Mouse (Mus musculus): Measurements from ENCODE around the gene Prr23a2. TPM values are rescaled to one million over a fixed set of nuclear protein-coding genes. Genes with fewer than 3 reads are reported as not detected.
"Not testable (repeated sequence)": the region's sequence is repeated elsewhere in the genome, so short reads cannot be mapped to it uniquely, and the experiment has no call there.

The Prr23a2 gene
- polyA plus RNA-seq (2015; fragmentation: Nextera tagmentation; extraction: Ambion mirVana): not detected in 2 replicates

- Histone ChIP-seq H3K36me3 (no peaks in the 10 kb centered on the region), H3K4me2 (no peak within 1 kb of the TSS), H3K9ac (no peak within 1 kb of the TSS), H3K27ac (replicated peaks) (no peak within 1 kb of the TSS), H3K4me1 (replicated peaks) (no peaks in the 10 kb centered on the region), H3K4me3 (no peak within 1 kb of the TSS), H3K27me3 (no peaks in the 10 kb centered on the region), H3K9me3 (no peaks in the 10 kb centered on the region)
- ATAC-seq (ENCODE audit: low read depth): no peak
- 83% methylated on average over 18 of the region's 18 CpGs for WGBS
Measured at GRCm38 (mm10) chr9:98856210-98856609, at the start of gene Prr23a2. Gene Prr23a2 (plus strand): TSS chr9:98856494.

DNA sequence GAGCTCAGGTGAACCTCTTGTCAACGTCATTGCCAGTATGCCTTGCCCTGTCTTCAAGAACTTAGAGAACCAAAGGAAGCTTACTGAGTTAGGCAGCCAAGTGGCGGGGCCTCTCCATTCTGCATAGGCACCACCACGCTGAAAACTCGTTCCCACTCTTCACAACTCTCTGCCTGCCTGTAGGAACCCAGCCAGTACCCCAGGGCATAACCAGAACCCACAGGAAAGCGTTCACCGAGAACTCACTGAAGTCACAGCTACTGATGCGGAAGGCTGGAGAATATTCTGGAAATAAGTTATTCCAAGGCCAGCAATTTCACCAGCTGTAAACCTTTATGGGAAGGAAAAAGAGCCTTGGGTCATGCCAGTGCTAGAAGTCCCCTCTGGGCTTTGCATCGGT is 48.7 kb upstream of the Prr23a2 start:
- H3K36me3 ChIP-seq: no peaks in the 10 kb centered on the region
- H3K9ac ChIP-seq: no peak overlapping the region
- H3K4me2 ChIP-seq: no peak overlapping the region
- no peaks in the 10 kb centered on the region for H3K27me3 ChIP-seq
- 86% methylated on average over 8 of the region's 8 CpGs for WGBS
- H3K4me3 ChIP-seq: no peak overlapping the region
- no peak overlapping the region for H3K27ac ChIP-seq (replicated peaks)
- H3K9me3 ChIP-seq: no peaks in the 10 kb centered on the region
- ATAC-seq (ENCODE audit: low read depth): no peak
- H3K4me1 ChIP-seq (replicated peaks): no peaks in the 10 kb centered on the region

- not testable (repeated sequence) for ATAC-seq (ENCODE audit: low read depth); H3K36me3 ChIP-seq; H3K4me2 ChIP-seq; H3K9me3 ChIP-seq; H3K4me1 ChIP-seq (replicated peaks); H3K27me3 ChIP-seq; H3K4me3 ChIP-seq; H3K27ac ChIP-seq (replicated peaks); H3K9ac ChIP-seq
- 70% methylated on average over 2 of the region's 2 CpGs for WGBS
Measured at GRCm38 (mm10) chr9:98809526-98809925, 46.8 kb upstream of the Prr23a2 start.

DNA sequence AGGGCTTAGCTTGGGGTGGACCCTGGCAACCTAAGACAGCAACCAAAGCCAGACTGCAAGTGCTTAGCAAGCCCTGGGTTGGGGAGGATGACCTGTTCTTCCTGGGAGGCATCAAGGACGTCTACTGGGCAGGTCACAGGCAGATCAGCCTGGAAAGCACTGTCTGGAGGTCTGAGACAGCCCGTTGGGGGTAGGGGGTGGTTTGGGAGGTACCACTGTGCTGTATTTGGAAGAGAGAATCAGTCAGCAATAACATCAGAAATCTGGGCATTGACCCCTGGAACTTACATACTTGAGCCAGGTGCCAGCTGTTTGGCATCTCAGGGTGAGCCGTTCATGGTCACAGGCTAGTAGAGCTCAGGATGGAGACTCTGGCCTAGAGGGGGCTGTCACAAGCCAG is 40.2 kb upstream of the Prr23a2 start:
- Histone ChIP-seq H3K9ac (no peak overlapping the region), H3K9me3 (no peaks in the 10 kb centered on the region), H3K27me3 (no peaks in the 10 kb centered on the region), H3K27ac (replicated peaks) (no peak overlapping the region), H3K4me2 (no peak overlapping the region), H3K4me1 (replicated peaks) (no peaks in the 10 kb centered on the region), H3K36me3 (no peaks in the 10 kb centered on the region), H3K4me3 (no peak overlapping the region)
- WGBS: 78% methylated on average over 3 of the region's 3 CpGs
- ATAC-seq (ENCODE audit: low read depth): no peak

- WGBS: 83% methylated on average over 7 of the region's 7 CpGs
- no peaks in the 10 kb centered on the region for H3K9me3 ChIP-seq
- no peak overlapping the region for H3K4me3 ChIP-seq
- no peak overlapping the region for H3K9ac ChIP-seq
- no peak overlapping the region for H3K4me2 ChIP-seq
- H3K4me1 ChIP-seq (replicated peaks): no peaks in the 10 kb centered on the region
- no peak for ATAC-seq (ENCODE audit: low read depth)
- H3K27me3 ChIP-seq: no peaks in the 10 kb centered on the region
- H3K27ac ChIP-seq (replicated peaks): no peak overlapping the region
- H3K36me3 ChIP-seq: no peaks in the 10 kb centered on the region
Measured at GRCm38 (mm10) chr9:98817592-98817991, 38.7 kb upstream of the Prr23a2 start.

- Histone ChIP-seq H3K4me1 (replicated peaks) (no peaks in the 10 kb centered on the region), H3K9me3 (peaks cover 7% of the 10 kb centered on the region), H3K27ac (replicated peaks) (no peak overlapping the region), H3K36me3 (no peaks in the 10 kb centered on the region), H3K4me3 (no peak overlapping the region), H3K4me2 (no peak overlapping the region), H3K9ac (no peak overlapping the region), H3K27me3 (no peaks in the 10 kb centered on the region)
- ATAC-seq (ENCODE audit: low read depth): no peak
- 82% methylated on average over 5 of the region's 5 CpGs for WGBS
Measured at GRCm38 (mm10) chr9:98818971-98819370, 37.3 kb upstream of the Prr23a2 start.

DNA sequence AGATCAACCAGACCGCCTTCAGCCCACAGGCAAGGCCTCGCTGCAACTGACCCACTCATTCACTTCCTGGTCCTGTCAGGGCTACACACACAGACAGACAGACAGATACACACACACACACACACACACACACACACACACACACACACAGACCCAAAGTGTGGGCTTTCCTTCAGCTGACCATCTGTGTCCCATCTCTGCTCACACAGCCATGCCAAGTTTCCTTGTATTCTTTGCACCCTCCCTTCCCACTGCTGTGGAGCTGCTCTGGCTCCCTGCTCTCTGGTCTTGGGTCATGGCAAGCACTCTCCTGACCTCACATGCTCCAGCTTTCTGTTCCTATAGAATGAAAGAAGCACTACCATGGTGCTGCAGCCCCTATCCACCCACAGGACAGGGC is 36.8 kb upstream of the Prr23a2 start:
- Histone ChIP-seq H3K27ac (replicated peaks) (no peak overlapping the region), H3K4me1 (replicated peaks) (no peaks in the 10 kb centered on the region), H3K27me3 (no peaks in the 10 kb centered on the region), H3K36me3 (no peaks in the 10 kb centered on the region), H3K4me2 (no peak overlapping the region), H3K4me3 (no peak overlapping the region), H3K9ac (no peak overlapping the region), H3K9me3 (peaks cover 8% of the 10 kb centered on the region)
- WGBS: 92% methylated on average over 2 of the region's 2 CpGs
- no peak for ATAC-seq (ENCODE audit: low read depth)

- no peak for ATAC-seq (ENCODE audit: low read depth)
- 90% methylated on average over 4 of the region's 4 CpGs for WGBS
- no peaks in the 10 kb centered on the region for H3K36me3 ChIP-seq
- H3K4me3 ChIP-seq: no peak overlapping the region
- peaks cover 8% of the 10 kb centered on the region for H3K9me3 ChIP-seq
- H3K27me3 ChIP-seq: no peaks in the 10 kb centered on the region
- no peak overlapping the region for H3K9ac ChIP-seq
- H3K27ac ChIP-seq (replicated peaks): no peak overlapping the region
- no peaks in the 10 kb centered on the region for H3K4me1 ChIP-seq (replicated peaks)
- H3K4me2 ChIP-seq: no peak overlapping the region
Measured at GRCm38 (mm10) chr9:98820461-98820860, 35.8 kb upstream of the Prr23a2 start.

DNA sequence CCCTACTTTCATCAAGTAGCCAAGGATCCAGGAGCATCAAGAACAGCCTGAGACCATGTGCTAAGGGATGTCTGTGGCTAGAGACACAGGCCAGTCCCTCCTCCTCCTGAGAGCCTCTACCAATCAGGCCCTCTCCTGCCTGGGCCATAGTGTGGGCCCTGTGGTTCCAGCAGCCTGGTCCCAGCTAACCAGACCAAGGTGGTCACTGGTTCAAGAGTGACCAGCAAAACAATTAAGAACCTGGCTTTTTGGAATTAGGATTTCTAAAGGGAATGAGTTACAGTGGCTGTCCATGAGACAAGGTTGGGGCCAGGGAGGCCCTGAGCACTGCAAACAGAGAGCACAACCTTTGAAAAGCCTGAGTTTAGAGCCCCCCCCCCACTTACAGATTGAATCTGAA is 35.2 kb upstream of the Prr23a2 start:
- no peak overlapping the region for H3K4me2 ChIP-seq

GRCm38 (mm10) chr9:98823805-98824204 is 32.5 kb upstream of the Prr23a2 start:
- Histone ChIP-seq H3K4me3 (no peak overlapping the region), H3K9me3 (peaks cover 8% of the 10 kb centered on the region), H3K4me1 (replicated peaks) (no peaks in the 10 kb centered on the region), H3K4me2 (no peak overlapping the region), H3K27ac (replicated peaks) (no peak overlapping the region), H3K9ac (no peak overlapping the region), H3K36me3 (no peaks in the 10 kb centered on the region), H3K27me3 (no peaks in the 10 kb centered on the region)
- WGBS: 91% methylated on average over 7 of the region's 7 CpGs
- no peak for ATAC-seq (ENCODE audit: low read depth)

More for the DNA sequence above, 35.2 kb upstream of the Prr23a2 start:
- ATAC-seq (ENCODE audit: low read depth): no peak
- Histone ChIP-seq H3K27me3 (no peaks in the 10 kb centered on the region), H3K4me1 (replicated peaks) (no peaks in the 10 kb centered on the region), H3K27ac (replicated peaks) (no peak overlapping the region), H3K4me3 (no peak overlapping the region), H3K9ac (no peak overlapping the region), H3K36me3 (no peaks in the 10 kb centered on the region), H3K9me3 (peaks cover 8% of the 10 kb centered on the region)

- no peak for ATAC-seq (ENCODE audit: low read depth)
- H3K27ac ChIP-seq (replicated peaks): no peak overlapping the region
- H3K4me2 ChIP-seq: no peak overlapping the region
- no peaks in the 10 kb centered on the region for H3K36me3 ChIP-seq
- H3K9me3 ChIP-seq: no peaks in the 10 kb centered on the region
- WGBS: 70% methylated on average over 5 of the region's 5 CpGs
- no peaks in the 10 kb centered on the region for H3K4me1 ChIP-seq (replicated peaks)
- H3K27me3 ChIP-seq: no peaks in the 10 kb centered on the region
- H3K4me3 ChIP-seq: no peak overlapping the region
- H3K9ac ChIP-seq: no peak overlapping the region
Measured at GRCm38 (mm10) chr9:98829508-98829907, 26.8 kb upstream of the Prr23a2 start.

GRCm38 (mm10) chr9:98837537-98838074 is 18.7 kb upstream of the Prr23a2 start:
- Histone ChIP-seq H3K4me3 (no peak overlapping the region), H3K36me3 (no peaks in the 10 kb centered on the region), H3K9ac (no peak overlapping the region), H3K27ac (replicated peaks) (no peak overlapping the region), H3K4me2 (no peak overlapping the region), H3K9me3 (no peaks in the 10 kb centered on the region), H3K27me3 (no peaks in the 10 kb centered on the region), H3K4me1 (replicated peaks) (no peaks in the 10 kb centered on the region)
- ATAC-seq (ENCODE audit: low read depth): no peak
- WGBS: 82% methylated on average over 7 of the region's 7 CpGs

- no peaks in the 10 kb centered on the region for H3K27me3 ChIP-seq
- no peak within 1 kb of the TSS for H3K9ac ChIP-seq
- no peaks in the 10 kb centered on the region for H3K9me3 ChIP-seq
- H3K27ac ChIP-seq (replicated peaks): no peak within 1 kb of the TSS
- no peaks in the 10 kb centered on the region for H3K4me1 ChIP-seq (replicated peaks)
- ATAC-seq (ENCODE audit: low read depth): no peak
- 57% methylated on average over 22 of the region's 22 CpGs for WGBS
- peak within 1 kb of the TSS; percentile 36 for H3K4me2 ChIP-seq
- H3K36me3 ChIP-seq: no peaks in the 10 kb centered on the region
- peak within 1 kb of the TSS; percentile 14; the same call in 1 of the 2 replicates for H3K4me3 ChIP-seq
Measured at GRCm38 (mm10) chr9:98842117-98842516, 14.2 kb upstream of the Prr23a2 start, which contains the start of gene Prr23a1. Gene Prr23a1 (plus strand): TSS chr9:98842503.
